In genomic region chr12:31703904-31704303, GRCm38 (mm10) we compare ENCODE assay signal across 16 mouse cellular contexts. TPM values are rescaled to one million over a fixed set of nuclear protein-coding genes. Genes with fewer than 3 reads are reported as not detected.
DNase-seq lines count a peak whose midpoint lies in the region; ATAC-seq and TF ChIP-seq lines count a peak whose summit lies in the region.
"Had no signal": no experiment of that assay in that cellular context is flagged by ENCODE, and none has a peak within 500 bp of the region (broad histone marks: within the 10 kb centered on the region; RNA-seq: fewer than 3 reads in every experiment).

No protein-coding gene starts in this region.

- no peaks in the 10 kb centered on the region for H3K27me3 ChIP-seq in lung, embryonic 14.5 days (ENCODE audit: insufficient read depth, low read length)
- H3K27me3 ChIP-seq: liver, embryonic 12.5 days; Patski had no signal

- H3K36me3 ChIP-seq in lung, embryonic 14.5 days (ENCODE audit: insufficient read depth): no peaks in the 10 kb centered on the region
- H3K36me3 ChIP-seq: liver, embryonic 12.5 days had no signal

- TF ChIP-seq CTCF in lung, embryonic 14.5 days (IDR thresholded peaks at IDR 0.05; ENCODE audit: low read depth): peak; percentile 15
- no peak for TF ChIP-seq CTCF in lung, adult 2 months (IDR thresholded peaks at IDR 0.05; ENCODE audit: insufficient read depth, low read length)

- DNase-seq in adrenal gland, adult (ENCODE audit: inconsistent age in 2 of 2, low spot score in 1 of 2): peak; percentile 13 to 54
- no peak for DNase-seq in adrenal gland, postnatal 10 days
- DNase-seq in lung, embryonic 14.5 days: no peak
- no peak for DNase-seq in lung, adult 2 months
- DNase-seq in heart, adult 8-10 months (ENCODE audit: low spot score): peak; percentile 57
- peak; percentile 40 to 51 for DNase-seq in heart, postnatal 36 days
- DNase-seq in ovary, postnatal 36 days (ENCODE audit: low spot score): no peak
- DNase-seq in cerebellum, adult 9-11 months: no peak
- DNase-seq: cerebellum, adult 9-10 months; kidney, postnatal 36 days; thymus, postnatal 4 days had no signal

- H3K27ac ChIP-seq in lung, embryonic 14.5 days (ENCODE audit: low read depth): no peak overlapping the region
- H3K27ac ChIP-seq: liver, embryonic 12.5 days had no signal

- no peak for TF ChIP-seq POLR2A in lung, adult 2 months (IDR thresholded peaks at IDR 0.05; ENCODE audit: borderline replicate concordance, extremely low read depth, low read depth, low read length)

- no peak for ATAC-seq in lung, embryonic 14.5 days (ENCODE audit: insufficient read depth)
- ATAC-seq: inflammation-experienced regulatory T-cells, adult 6 months; liver, embryonic 12.5 days; Patski had no signal

- H3K9ac ChIP-seq in lung, embryonic 14.5 days: no peak overlapping the region
- H3K9ac ChIP-seq: liver, embryonic 12.5 days had no signal

- no peaks in the 10 kb centered on the region for H3K9me3 ChIP-seq in lung, embryonic 14.5 days (ENCODE audit: low read depth, low read length)
- H3K9me3 ChIP-seq: liver, embryonic 12.5 days had no signal

- no peak overlapping the region for H3K4me2 ChIP-seq in lung, embryonic 14.5 days
- H3K4me2 ChIP-seq: liver, embryonic 12.5 days had no signal

- H3K4me1 ChIP-seq in lung, embryonic 14.5 days (ENCODE audit: insufficient read depth): no peaks in the 10 kb centered on the region
- no peaks in the 10 kb centered on the region for H3K4me1 ChIP-seq in lung, adult 2 months (ENCODE audit: control insufficient read depth, insufficient read depth, low read length)
- H3K4me1 ChIP-seq: liver, embryonic 12.5 days had no signal

- WGBS in lung, embryonic 14.5 days: 57% methylated on average over 6 of the region's 6 CpGs
- WGBS in lung, adult 2 months: 63% methylated on average over 6 of the region's 6 CpGs

- intact Hi-C loops in heart, postnatal 36 days (cut with DNase I): no loop called here

- no peak overlapping the region for H3K4me3 ChIP-seq in lung, embryonic 14.5 days (ENCODE audit: low read depth, low read length)
- H3K4me3 ChIP-seq in lung, adult 2 months (replicated peaks; ENCODE audit: extremely low read depth, low read depth, low read length): no peak overlapping the region
- H3K4me3 ChIP-seq: liver, embryonic 12.5 days; myocyte had no signal

RNA-seq across cellular contexts. Expression of gene Gpr22, which starts 9.8 kb away (rescaled TPM):
- total RNA-seq in adrenal gland, postnatal 10 days (2021): 1 to 10 TPM; 4.5 to 5.9 TPM
- polyA plus RNA-seq in lung, embryonic 14.5 days (2014; fragmentation: Nextera tagmentation; extraction: Ambion mirVana): 0.51 and 0.54 TPM in 2 replicates
- polyA plus RNA-seq in lung, adult 2 months (2012; rRNA removed): not detected in 2 replicates
- total RNA-seq in heart, adult 8-10 months (2022): 10 to 100 TPM; 20.5 to 30.8 (median 28.3) TPM
- total RNA-seq in heart, postnatal 36 days (2021): 10 to 100 TPM; 11.1 to 24.8 TPM
- polyA plus RNA-seq: gonadal fat pad, adult 2 months had no signal

RNA-seq across cellular contexts. Expression of gene Cog5, which starts 49.2 kb away (rescaled TPM):
- total RNA-seq in adrenal gland, postnatal 10 days (2021): 10 to 100 TPM; 33.7 to 40.9 TPM
- polyA plus RNA-seq in lung, embryonic 14.5 days (2014; fragmentation: Nextera tagmentation; extraction: Ambion mirVana): 34.0 and 37.0 TPM in 2 replicates
- polyA plus RNA-seq in lung, adult 2 months (2012; rRNA removed): 15.7 and 19.6 TPM in 2 replicates
- 10 to 100 TPM; 56.3 to 63.2 (median 59.0) TPM for total RNA-seq in heart, adult 8-10 months (2022)
- total RNA-seq in heart, postnatal 36 days (2021): 10 to 100 TPM; 54.1 to 57.1 TPM

RNA-seq across cellular contexts. Expression of gene Dus4l, which starts 49.3 kb away (rescaled TPM):
- total RNA-seq in adrenal gland, postnatal 10 days (2021): 1 to 10 TPM; 7.5 to 9.0 TPM
- 12.1 and 13.6 TPM in 2 replicates for polyA plus RNA-seq in lung, embryonic 14.5 days (2014; fragmentation: Nextera tagmentation; extraction: Ambion mirVana)
- 2.4 and 4.8 TPM in 2 replicates for polyA plus RNA-seq in lung, adult 2 months (2012; rRNA removed)
- 1 to 10 TPM; 5.2 to 9.2 (median 7.0) TPM for total RNA-seq in heart, adult 8-10 months (2022)
- 1 to 10 TPM; 7.2 to 7.6 TPM for total RNA-seq in heart, postnatal 36 days (2021)

Comparison
In these comparisons a context has a peak if more than half of its experiments do, and no peak if none do; other contexts are left out.
1. DNase-seq: peak in adrenal gland, adult (2 of 2), heart, adult 8-10 months (single experiment) and heart, postnatal 36 days (2 of 2); none in adrenal gland, postnatal 10 days (single experiment), lung, embryonic 14.5 days (single experiment), lung, adult 2 months (single experiment), ovary, postnatal 36 days (single experiment) and cerebellum, adult 9-11 months (single experiment).